Mouse (Mus musculus) MEL (cell line): Measurements from ENCODE around the gene Bnip2. TPM values are rescaled to one million over a fixed set of nuclear protein-coding genes. Genes with fewer than 3 reads are reported as not detected.
A peak's percentile ranks its signal among the peaks of the same experiment; 100 is the strongest.

ENCODE experiments used
- DNase-seq: peaks from one replicate; pipeline ENCODE4 v3.0.0; 2011; ENCODE audit warnings: low read depth, low spot score
- H3K27ac ChIP-seq: 2 replicates; pipeline ENCODE4 v1.5.1; 2012; ENCODE audit warnings: low read depth, mild to moderate bottlenecking, control low read depth, low read length, moderate library complexity; ENCODE audit not compliant: control insufficient read depth
- H3K27me3 ChIP-seq, 2 experiments: fragments of 150-350 bp in 1 of 2; sonication (generic) in 1 of 2; 2 replicates each; pipeline ENCODE4 v1.6.1; 2012; ENCODE audit warnings: low read length in 2 of 2, mild to moderate bottlenecking in 2 of 2, improper control_type of control experiment in 1 of 2, moderate library complexity in 1 of 2; ENCODE audit not compliant: insufficient read depth in 2 of 2, control insufficient read depth in 1 of 2
- H3K36me3 ChIP-seq, 2 experiments: 2 replicates each; pipeline ENCODE4 v1.6.1; 2012 to 2014; ENCODE audit warnings: low read length in 2 of 2, improper control_type of control experiment in 1 of 2, inconsistent platforms in 1 of 2, mild to moderate bottlenecking in 1 of 2; ENCODE audit not compliant: insufficient read depth in 2 of 2, control insufficient read depth in 1 of 2
- H3K4me1 ChIP-seq, 2 experiments: fragments of 150-350 bp in 1 of 2; sonication (generic) in 1 of 2; 2 replicates each; pipeline ENCODE4 v1.6.1; 2012; ENCODE audit warnings: low read length in 2 of 2, improper control_type of control experiment in 1 of 2, mild to moderate bottlenecking in 1 of 2; ENCODE audit not compliant: insufficient read depth in 2 of 2, control insufficient read depth in 1 of 2
- H3K4me3 ChIP-seq, 2 experiments: fragments of 150-350 bp in 1 of 2; sonication (generic) in 1 of 2; 2 replicates each; pipeline ENCODE4 v1.5.1; 2012; ENCODE audit warnings: low read depth in 2 of 2, low read length in 2 of 2, mild to moderate bottlenecking in 2 of 2, moderate library complexity in 2 of 2, control low read depth in 1 of 2, improper control_type of control experiment in 1 of 2; ENCODE audit not compliant: control insufficient read depth in 1 of 2, insufficient read depth in 1 of 2
- H3K79me2 ChIP-seq: 2 replicates; pipeline ENCODE4 v1.6.1; 2012; ENCODE audit warnings: mild to moderate bottlenecking, low read length, moderate library complexity; ENCODE audit not compliant: control insufficient read depth, poor library complexity, insufficient read depth
- H3K9ac ChIP-seq: 2 replicates; pipeline ENCODE4 v1.6.1; 2012; ENCODE audit warnings: low read depth, mild to moderate bottlenecking, control low read depth, low read length, moderate library complexity; ENCODE audit not compliant: control insufficient read depth, poor library complexity, severe bottlenecking
- H3K9me3 ChIP-seq: fragments of 150-350 bp; sonication (generic); replicated peaks from 2 replicates; pipeline ENCODE4 v1.6.1; 2012; ENCODE audit warnings: mild to moderate bottlenecking, low read length, improper control_type of control experiment, moderate library complexity; ENCODE audit not compliant: insufficient read depth
- BHLHE40 ChIP-seq: IDR thresholded peaks from 2 replicates; pipeline ENCODE4 v1.6.1; 2012; ENCODE audit warnings: low read depth, mild to moderate bottlenecking, inconsistent platforms, low read length, improper control_type of control experiment, borderline replicate concordance
- CHD1 ChIP-seq: IDR thresholded peaks from 2 replicates; pipeline ENCODE4 v1.6.1; 2012; ENCODE audit warnings: low read depth, mild to moderate bottlenecking, inconsistent platforms, low read length, improper control_type of control experiment
- ELF1 ChIP-seq: IDR thresholded peaks from 2 replicates; pipeline ENCODE4 v1.6.1; 2014; ENCODE audit warnings: low read depth, mild to moderate bottlenecking, inconsistent platforms, low read length, improper control_type of control experiment, moderate library complexity
- EP300 ChIP-seq, 2 experiments: IDR thresholded peaks; 2 replicates each; pipeline ENCODE4 v1.6.1; 2011; ENCODE audit warnings: improper control_type of control experiment in 2 of 2, low read length in 2 of 2, low read depth in 1 of 2, mild to moderate bottlenecking in 1 of 2
- ETS1 ChIP-seq: IDR thresholded peaks from 2 replicates; pipeline ENCODE4 v1.6.1; 2012; ENCODE audit warnings: low read depth, mild to moderate bottlenecking, inconsistent platforms, low read length, improper control_type of control experiment, moderate library complexity
- GATA1 ChIP-seq: IDR thresholded peaks from 2 replicates; pipeline ENCODE4 v1.6.1; 2011; ENCODE audit warnings: low read depth, low read length, improper control_type of control experiment
- MAZ ChIP-seq: IDR thresholded peaks from 2 replicates; pipeline ENCODE4 v1.6.1; 2012; ENCODE audit warnings: low read depth, mild to moderate bottlenecking, inconsistent platforms, low read length, improper control_type of control experiment
- NRF1 ChIP-seq: IDR thresholded peaks from 2 replicates; pipeline ENCODE4 v1.6.1; 2014; ENCODE audit warnings: low read depth, mild to moderate bottlenecking, inconsistent platforms, low read length, improper control_type of control experiment, moderate library complexity; ENCODE audit not compliant: poor library complexity, insufficient read depth, severe bottlenecking
- POLR2A ChIP-seq, 2 experiments: IDR thresholded peaks; 2 replicates each; pipeline ENCODE4 v1.6.1; 2011 to 2012; ENCODE audit warnings: low read length in 2 of 2, mild to moderate bottlenecking in 2 of 2, control low read depth in 1 of 2, improper control_type of control experiment in 1 of 2, low read depth in 1 of 2, moderate library complexity in 1 of 2; ENCODE audit not compliant: control insufficient read depth in 1 of 2, insufficient read depth in 1 of 2, poor library complexity in 1 of 2
- POLR2AphosphoS5 ChIP-seq: IDR thresholded peaks from 2 replicates; pipeline ENCODE4 v1.6.1; 2012; ENCODE audit warnings: low read depth, borderline replicate concordance, mild to moderate bottlenecking, inconsistent platforms, low read length, moderate library complexity, mixed read lengths
- SIN3A ChIP-seq: IDR thresholded peaks from 2 replicates; pipeline ENCODE4 v1.6.1; 2012; ENCODE audit warnings: low read length, improper control_type of control experiment, inconsistent platforms
- TCF12 ChIP-seq: IDR thresholded peaks from 2 replicates; pipeline ENCODE4 v1.6.1; 2014; ENCODE audit warnings: low read depth, mild to moderate bottlenecking, inconsistent platforms, low read length, improper control_type of control experiment, moderate library complexity
- UBTF ChIP-seq: IDR thresholded peaks from 2 replicates; pipeline ENCODE4 v1.6.1; 2012; ENCODE audit warnings: low read depth, mild to moderate bottlenecking, inconsistent platforms, low read length, improper control_type of control experiment, moderate library complexity, borderline replicate concordance; ENCODE audit not compliant: insufficient read depth
- USF1 ChIP-seq: IDR thresholded peaks from 2 replicates; pipeline ENCODE4 v1.6.1; 2014; ENCODE audit warnings: low read depth, mild to moderate bottlenecking, inconsistent platforms, low read length, improper control_type of control experiment, moderate library complexity
- USF2 ChIP-seq, 2 experiments: IDR thresholded peaks; 2 replicates each; pipeline ENCODE4 v1.6.1; 2011 to 2012; ENCODE audit warnings: improper control_type of control experiment in 2 of 2, low read length in 2 of 2, borderline replicate concordance in 1 of 2, inconsistent platforms in 1 of 2, low read depth in 1 of 2, mild to moderate bottlenecking in 1 of 2; ENCODE audit not compliant: insufficient read depth in 1 of 2
- ZC3H11A ChIP-seq: IDR thresholded peaks from 2 replicates; pipeline ENCODE4 v1.6.1; 2012; ENCODE audit warnings: low read depth, mild to moderate bottlenecking, inconsistent platforms, low read length, improper control_type of control experiment
- polyA plus RNA-seq, 2 experiments: library from polyadenylated mRNA; stranded (reverse) in 1 of 2; unstranded in 1 of 2; fragments of >175 nt in 1 of 2; fragments of >200 nt in 1 of 2; gene quantifications; 2 replicates each; pipeline versions ENCODE4 v1.2.1 to v1.2.4; 2012; ENCODE audit warnings: low replicate concordance in 2 of 2, low read depth in 1 of 2; ENCODE audit not compliant: insufficient read length in 2 of 2, insufficient read depth in 1 of 2, missing spikeins in 1 of 2
- total RNA-seq: library from RNA; depleted of rRNA; stranded (reverse); fragments of 300-350 nt; gene quantifications from 2 replicates; pipeline ENCODE4 v1.2.3, GENCODE M21; 2012

The Bnip2 gene
- total and polyA plus RNA-seq, 3 experiments, result 49.7 to 57.2 TPM; not detected in 1

DNA sequence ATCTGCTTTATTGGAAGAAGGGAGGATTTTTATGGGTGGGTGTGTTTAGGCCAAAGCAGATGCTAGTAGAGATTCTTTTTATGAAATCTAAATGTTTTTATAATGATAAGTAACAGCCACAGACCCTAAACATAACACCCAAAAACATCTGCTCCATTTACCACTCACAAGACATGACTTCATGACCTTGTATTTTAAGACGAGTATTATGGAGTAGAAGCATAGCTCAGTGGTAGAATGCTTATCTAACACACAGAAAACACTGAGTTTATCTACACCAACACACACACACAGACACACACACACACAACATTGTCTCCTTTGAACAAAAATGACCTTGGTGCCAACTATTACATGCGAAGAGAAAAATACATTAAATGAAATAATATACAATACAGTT is 55.6 kb downstream of the Bnip2 start:
- Histone ChIP-seq H3K36me3 (peaks cover 0 to 7% of the 10 kb centered on the region in 2 experiments; a peak in 2 of 4 replicates), H3K27me3 (no peaks in the 10 kb centered on the region), H3K27ac (no peak overlapping the region), H3K9me3 (no peaks in the 10 kb centered on the region), H3K4me1 (peaks cover 0 to 14% of the 10 kb centered on the region in 2 experiments; a peak in 3 of 4 replicates), H3K79me2 (no peaks in the 10 kb centered on the region), H3K4me3 (no peak overlapping the region), H3K9ac (no peak overlapping the region)
- no peak for DNase-seq
- TF ChIP-seq ZC3H11A, result no peak
- no peak for TF ChIP-seq POLR2A (IDR thresholded peaks at IDR 0.05; ENCODE audit: control insufficient read depth in 1 of 2, insufficient read depth in 1 of 2, low read depth in 1 of 2, low read length in 2 of 2, poor library complexity in 1 of 2)
- no peak for TF ChIP-seq NRF1
- no peak for TF ChIP-seq ETS1
- TF ChIP-seq GATA1, result peak; percentile 65; the same call in 1 of the 2 replicates
- TF ChIP-seq BHLHE40, result no peak
- 0 out of 2 replicates have a peak, but pooled peaks have one; percentile 38 for TF ChIP-seq TCF12
- TF ChIP-seq CHD1, result no peak
- TF ChIP-seq EP300 (IDR thresholded peaks at IDR 0.05; ENCODE audit: low read depth in 1 of 2, low read length in 2 of 2), result 0 out of 4 replicates have a peak, but pooled peaks of 1 of the 2 experiments have one; percentile 25

DNA sequence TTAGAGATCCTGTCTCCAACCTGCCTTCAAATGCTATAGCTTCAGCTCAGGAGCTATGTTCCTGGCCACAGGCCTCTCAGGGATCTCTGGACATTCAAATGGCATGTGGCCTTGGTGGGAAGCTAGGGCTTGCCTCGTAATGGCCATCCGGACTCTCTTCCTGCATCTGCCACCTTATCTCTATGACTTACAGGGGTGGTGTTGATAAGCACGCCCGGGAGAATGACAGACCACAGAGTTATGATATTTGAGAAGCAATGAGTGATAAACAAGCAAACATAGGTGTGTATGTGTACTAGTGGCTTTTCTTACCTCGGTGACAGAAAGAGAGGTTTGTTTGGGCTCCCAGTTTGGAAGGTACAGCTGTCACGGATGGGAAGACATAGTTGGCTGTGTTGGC is 57.0 kb downstream of the Bnip2 start:
- TF ChIP-seq UBTF (no peak), POLR2AphosphoS5 (no peak), ELF1 (no peak), TCF12 (peak; percentile 57), USF2 (IDR thresholded peaks at IDR 0.05; ENCODE audit: borderline replicate concordance in 1 of 2, insufficient read depth in 1 of 2, low read depth in 1 of 2, low read length in 2 of 2) (no peak), SIN3A (no peak), ETS1 (0 out of 2 replicates have a peak, but pooled peaks have one; percentile 19), MAZ (no peak), USF1 (no peak), EP300 (IDR thresholded peaks at IDR 0.05; ENCODE audit: low read depth in 1 of 2, low read length in 2 of 2) (peak; percentile 41 to 48; a peak in 2 of 4 replicates), GATA1 (peak; percentile 81)
- H3K9me3 ChIP-seq, result no peaks in the 10 kb centered on the region
- peak; percentile 19 for DNase-seq
- no peak overlapping the region for H3K27ac ChIP-seq
- no peak overlapping the region for H3K4me3 ChIP-seq
- peaks cover 0 to 7% of the 10 kb centered on the region in 2 experiments; a peak in 2 of 4 replicates for H3K36me3 ChIP-seq
- H3K27me3 ChIP-seq, result no peaks in the 10 kb centered on the region
- peaks cover 0 to 14% of the 10 kb centered on the region in 2 experiments; a peak in 3 of 4 replicates for H3K4me1 ChIP-seq
- H3K9ac ChIP-seq, result no peak overlapping the region
- H3K79me2 ChIP-seq, result no peaks in the 10 kb centered on the region
